Mouse (Mus musculus): ENCODE data around the gene Slc22a3. TPM values are rescaled to one million over a fixed set of nuclear protein-coding genes. Genes with fewer than 3 reads are reported as not detected.
A peak's percentile ranks its signal among the peaks of the same experiment; 100 is the strongest.

Slc22a3 gene
- polyA plus RNA-seq, 1 experiment from 2014 or later = 0.16 TPM

DNA sequence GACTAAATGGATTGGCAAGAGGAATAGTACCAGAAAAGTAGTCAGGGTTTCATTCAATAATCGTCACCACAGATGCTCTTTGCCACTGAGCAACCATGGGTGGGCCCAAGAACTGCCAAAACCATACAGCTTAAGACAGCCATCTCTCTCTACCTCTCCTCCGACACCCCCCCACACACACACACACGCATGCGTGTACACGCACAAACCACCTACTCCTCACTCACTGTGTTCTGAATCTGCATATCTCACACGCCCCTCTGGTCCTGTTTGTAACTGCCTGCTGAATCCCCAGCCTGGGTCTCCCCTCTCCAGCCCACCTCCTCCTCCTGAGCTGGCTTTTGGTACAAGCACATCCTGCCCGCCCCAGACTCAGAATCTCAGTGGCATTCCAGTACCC is 872 bp upstream of the Slc22a3 start:
- no peak overlapping the region for H3K27ac ChIP-seq
- no peak overlapping the region for H3K4me3 ChIP-seq (replicated peaks)
- H3K9ac ChIP-seq (replicated peaks) = no peak overlapping the region
- peaks cover 66% of the 10 kb centered on the region for H3K27me3 ChIP-seq
- peaks cover 8% of the 10 kb centered on the region; the same call in 1 of the 2 replicates for H3K4me1 ChIP-seq (replicated peaks)
- no peaks in the 10 kb centered on the region for H3K36me3 ChIP-seq
- no peak overlapping the region for H3K4me2 ChIP-seq
- 33% methylated on average over 7 of the region's 7 CpGs for WGBS
- no peak for ATAC-seq (ENCODE audit: insufficient number of reproducible peaks, insufficient read depth, low FRiP score, low TSS enrichment, low read depth)
- no peaks in the 10 kb centered on the region for H3K9me3 ChIP-seq

DNA sequence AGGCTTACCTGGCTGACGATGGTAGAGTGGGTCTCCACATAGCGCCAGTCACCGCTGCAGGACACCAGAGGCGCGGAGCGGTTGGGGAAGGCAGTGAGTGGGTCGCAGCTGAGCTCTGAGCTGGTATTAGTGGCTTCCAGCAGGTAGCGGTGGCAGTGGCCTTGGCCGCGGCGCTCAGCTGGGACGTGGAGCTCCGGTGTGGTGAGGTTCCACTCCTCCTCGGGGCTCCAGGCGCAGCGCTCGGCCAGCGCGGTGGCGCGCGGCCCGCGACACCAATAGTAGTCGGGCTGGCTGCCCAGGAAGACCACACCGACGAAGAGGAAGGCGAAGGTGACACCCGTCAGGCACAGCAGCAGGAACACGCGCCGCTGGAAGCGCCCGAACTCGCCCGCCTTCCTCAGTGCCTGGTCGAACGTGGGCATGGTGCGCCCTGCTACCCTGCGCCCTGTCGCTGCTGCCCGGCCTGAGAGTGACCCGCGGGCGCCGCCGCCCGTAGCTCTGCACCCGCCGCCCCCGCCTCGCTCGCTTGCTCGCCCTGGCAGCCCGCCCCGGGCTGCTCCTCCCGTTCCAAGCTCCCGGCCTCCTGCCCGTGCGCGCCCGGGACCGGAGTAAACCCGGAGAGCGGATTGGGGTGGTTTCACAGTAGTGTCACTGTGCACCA is 471 bp downstream of the Slc22a3 start:
- Histone ChIP-seq H3K9ac (replicated peaks) (peak overlapping the region; percentile 40), H3K9me3 (no peaks in the 10 kb centered on the region), H3K27me3 (peaks cover 72% of the 10 kb centered on the region), H3K4me1 (replicated peaks) (peaks cover 8% of the 10 kb centered on the region; the same call in 1 of the 2 replicates), H3K27ac (no peak overlapping the region), H3K36me3 (no peaks in the 10 kb centered on the region), H3K4me2 (peak overlapping the region; percentile 76), H3K4me3 (replicated peaks) (peak overlapping the region; percentile 42)
- 2% methylated on average over 64 of the region's 65 CpGs for WGBS
- no peak for ATAC-seq (ENCODE audit: insufficient number of reproducible peaks, insufficient read depth, low FRiP score, low TSS enrichment, low read depth)

DNA sequence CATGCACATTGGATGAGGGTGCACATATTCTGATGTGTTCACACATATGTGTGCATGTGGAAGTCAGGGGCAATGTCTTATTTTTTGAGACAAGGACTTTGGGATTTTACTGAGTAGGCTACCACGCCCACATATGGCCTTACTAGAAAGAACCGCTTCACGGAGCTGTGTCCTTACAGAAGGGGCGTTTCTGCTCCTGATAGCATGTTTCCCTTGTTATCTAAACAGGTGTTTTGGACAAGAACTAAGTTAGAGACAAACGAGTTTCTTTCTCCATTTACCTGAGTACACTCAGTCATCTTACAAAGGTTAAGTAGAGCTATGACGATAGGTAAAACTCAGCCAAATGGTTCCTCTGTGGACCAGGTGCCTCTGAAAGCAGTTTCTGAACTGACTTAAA is 1.8 kb downstream of the Slc22a3 start:
- WGBS = 86% methylated on average over 6 of the region's 6 CpGs

DNA sequence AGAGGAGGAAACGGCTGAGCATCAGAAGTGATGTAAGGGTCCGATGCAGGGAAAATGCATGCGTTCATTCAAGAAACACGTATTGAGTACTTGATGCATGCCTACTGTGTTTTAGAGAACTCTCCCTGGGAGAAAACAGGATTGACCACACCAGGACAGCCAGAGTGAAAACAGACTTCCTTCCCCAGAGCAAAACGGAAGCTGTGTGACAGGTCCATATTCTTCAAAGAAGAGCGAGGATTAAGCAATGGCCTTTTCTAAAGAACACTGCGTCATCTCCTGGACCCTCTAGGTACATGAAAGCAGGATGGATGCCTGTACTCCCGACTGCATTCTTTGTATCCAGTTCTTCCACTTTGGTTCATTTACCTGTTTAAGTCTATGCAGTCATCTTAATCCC is 8.1 kb downstream of the Slc22a3 start:
- Histone ChIP-seq H3K4me2 (no peak overlapping the region), H3K27ac (no peak overlapping the region), H3K27me3 (peaks cover 15% of the 10 kb centered on the region), H3K9ac (replicated peaks) (no peak overlapping the region), H3K4me3 (replicated peaks) (no peak overlapping the region), H3K4me1 (replicated peaks) (0 out of 2 replicates have a peak, but pooled peaks cover 6% of the 10 kb centered on the region), H3K36me3 (no peaks in the 10 kb centered on the region), H3K9me3 (0 out of 2 replicates have a peak, but pooled peaks cover 7% of the 10 kb centered on the region)
- no peak for ATAC-seq (ENCODE audit: insufficient number of reproducible peaks, insufficient read depth, low FRiP score, low TSS enrichment, low read depth)
- 83% methylated on average over 8 of the region's 8 CpGs for WGBS

More for the DNA sequence above, 1.8 kb downstream of the Slc22a3 start:
- Histone ChIP-seq H3K27me3 (peaks cover 72% of the 10 kb centered on the region), H3K4me2 (no peak overlapping the region), H3K4me1 (replicated peaks) (peaks cover 8% of the 10 kb centered on the region; the same call in 1 of the 2 replicates), H3K27ac (no peak overlapping the region), H3K4me3 (replicated peaks) (no peak overlapping the region), H3K9me3 (0 out of 2 replicates have a peak, but pooled peaks cover 6% of the 10 kb centered on the region), H3K9ac (replicated peaks) (no peak overlapping the region), H3K36me3 (no peaks in the 10 kb centered on the region)
- ATAC-seq (ENCODE audit: insufficient number of reproducible peaks, insufficient read depth, low FRiP score, low TSS enrichment, low read depth) = no peak

DNA sequence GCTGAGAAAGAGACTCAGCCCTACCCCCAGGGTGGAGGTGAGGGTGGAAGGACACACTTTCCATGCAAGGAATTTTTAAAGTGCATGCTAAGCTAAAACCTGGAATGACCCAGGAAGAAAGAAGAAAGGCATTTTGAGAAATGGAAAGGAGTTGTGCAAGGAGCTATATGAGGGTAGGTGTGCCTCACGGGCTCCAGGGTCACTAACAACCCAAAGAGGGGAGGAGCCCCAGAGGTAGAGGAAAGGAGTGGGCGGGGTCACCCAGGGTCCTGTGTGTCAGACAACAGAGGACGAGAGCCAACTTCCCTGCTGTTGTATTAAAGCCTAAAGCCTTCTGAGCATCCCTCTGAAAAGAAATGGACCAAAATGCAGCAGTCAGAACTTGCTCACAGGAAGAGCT is 11.9 kb downstream of the Slc22a3 start:
- H3K9me3 ChIP-seq = no peaks in the 10 kb centered on the region
- H3K4me2 ChIP-seq = no peak overlapping the region
- H3K36me3 ChIP-seq = no peaks in the 10 kb centered on the region
- ATAC-seq (ENCODE audit: insufficient number of reproducible peaks, insufficient read depth, low FRiP score, low TSS enrichment, low read depth) = no peak
- 0 out of 2 replicates have a peak, but pooled peaks cover 6% of the 10 kb centered on the region for H3K4me1 ChIP-seq (replicated peaks)
- no peak overlapping the region for H3K27ac ChIP-seq
- 47% methylated on average over 3 of the region's 3 CpGs for WGBS
- no peak overlapping the region for H3K4me3 ChIP-seq (replicated peaks)
- H3K27me3 ChIP-seq = no peaks in the 10 kb centered on the region
- H3K9ac ChIP-seq (replicated peaks) = no peak overlapping the region

DNA sequence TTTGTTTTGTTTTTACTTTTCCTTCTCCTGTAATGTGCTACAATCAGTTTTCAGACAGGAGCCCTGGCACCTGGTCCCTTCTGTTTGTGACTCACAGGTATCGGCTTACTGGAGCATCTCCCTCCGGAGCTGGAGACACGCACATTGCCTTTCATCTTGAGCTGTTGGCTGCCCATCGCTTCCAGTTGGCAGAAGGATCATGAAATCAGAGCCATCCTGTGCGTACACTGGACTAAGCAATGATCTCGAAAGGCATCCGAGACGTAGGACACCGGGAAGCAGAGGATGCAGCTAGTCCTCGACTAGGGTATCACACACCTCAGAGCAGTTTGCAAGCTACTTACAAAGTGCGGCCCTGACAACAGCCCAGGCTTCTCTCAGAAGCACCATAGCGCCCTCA is 15.9 kb downstream of the Slc22a3 start:
- Histone ChIP-seq H3K4me3 (replicated peaks) (no peak overlapping the region), H3K4me2 (no peak overlapping the region), H3K27ac (no peak overlapping the region), H3K27me3 (peaks cover 5% of the 10 kb centered on the region; the same call in 1 of the 2 replicates), H3K9ac (replicated peaks) (no peak overlapping the region), H3K4me1 (replicated peaks) (0 out of 2 replicates have a peak, but pooled peaks cover 6% of the 10 kb centered on the region), H3K36me3 (no peaks in the 10 kb centered on the region), H3K9me3 (no peaks in the 10 kb centered on the region)
- no peak for ATAC-seq (ENCODE audit: insufficient number of reproducible peaks, insufficient read depth, low FRiP score, low TSS enrichment, low read depth)
- 81% methylated on average over 12 of the region's 12 CpGs for WGBS

DNA sequence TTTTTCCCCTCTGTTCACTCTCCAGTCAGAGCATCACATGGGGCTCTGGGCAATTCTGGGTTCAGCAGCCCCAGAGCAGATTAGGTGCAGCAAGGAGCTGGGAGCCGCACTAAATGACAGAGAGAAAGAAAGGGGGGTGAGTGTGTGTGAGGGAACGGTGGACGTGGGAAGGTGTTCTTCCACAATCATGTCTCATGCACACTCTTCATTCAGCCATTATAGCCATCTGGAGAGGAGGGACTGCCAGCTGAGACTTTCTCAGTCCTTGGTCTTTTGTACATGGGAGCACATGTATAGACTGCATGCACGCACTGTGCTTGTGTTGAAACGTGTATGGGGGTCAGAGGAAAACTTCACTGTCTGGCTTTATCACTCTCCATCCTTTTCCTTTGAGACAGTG is 17.6 kb downstream of the Slc22a3 start:
- 0 out of 2 replicates have a peak, but pooled peaks cover under 1% of the 10 kb centered on the region for H3K4me1 ChIP-seq (replicated peaks)
- H3K27ac ChIP-seq = no peak overlapping the region
- no peak overlapping the region for H3K4me3 ChIP-seq (replicated peaks)
- H3K27me3 ChIP-seq = peaks cover 5% of the 10 kb centered on the region; the same call in 1 of the 2 replicates
- H3K9ac ChIP-seq (replicated peaks) = no peak overlapping the region
- no peaks in the 10 kb centered on the region for H3K36me3 ChIP-seq
- no peaks in the 10 kb centered on the region for H3K9me3 ChIP-seq
- no peak for ATAC-seq (ENCODE audit: insufficient number of reproducible peaks, insufficient read depth, low FRiP score, low TSS enrichment, low read depth)
- H3K4me2 ChIP-seq = no peak overlapping the region
- 80% methylated on average over 5 of the region's 5 CpGs for WGBS

DNA sequence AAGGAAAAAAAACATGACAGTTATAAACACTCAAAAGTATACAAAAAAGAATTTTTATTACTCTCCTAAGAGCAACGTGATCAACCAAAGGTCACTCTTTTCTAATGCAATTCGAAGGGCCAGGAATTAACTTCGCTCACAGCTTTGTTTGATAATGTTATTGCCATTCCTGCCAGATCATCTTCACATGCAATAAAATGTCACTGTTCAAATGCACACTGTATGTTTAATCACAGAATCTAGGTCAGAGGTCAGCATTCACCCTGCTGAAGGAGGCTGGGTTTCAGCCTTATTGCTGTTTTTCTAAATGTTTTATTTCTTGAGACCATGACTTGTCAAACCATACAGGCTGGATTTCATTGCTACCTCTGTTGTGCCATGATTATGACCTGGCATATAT is 21.8 kb downstream of the Slc22a3 start:
- Histone ChIP-seq H3K27me3 (peaks cover 5% of the 10 kb centered on the region; the same call in 1 of the 2 replicates), H3K36me3 (no peaks in the 10 kb centered on the region), H3K27ac (no peak overlapping the region), H3K9ac (replicated peaks) (no peak overlapping the region), H3K9me3 (no peaks in the 10 kb centered on the region), H3K4me2 (no peak overlapping the region), H3K4me1 (replicated peaks) (no peaks in the 10 kb centered on the region), H3K4me3 (replicated peaks) (no peak overlapping the region)
- WGBS = 79% methylated on average over 3 of the region's 3 CpGs
- ATAC-seq (ENCODE audit: insufficient number of reproducible peaks, insufficient read depth, low FRiP score, low TSS enrichment, low read depth) = no peak

DNA sequence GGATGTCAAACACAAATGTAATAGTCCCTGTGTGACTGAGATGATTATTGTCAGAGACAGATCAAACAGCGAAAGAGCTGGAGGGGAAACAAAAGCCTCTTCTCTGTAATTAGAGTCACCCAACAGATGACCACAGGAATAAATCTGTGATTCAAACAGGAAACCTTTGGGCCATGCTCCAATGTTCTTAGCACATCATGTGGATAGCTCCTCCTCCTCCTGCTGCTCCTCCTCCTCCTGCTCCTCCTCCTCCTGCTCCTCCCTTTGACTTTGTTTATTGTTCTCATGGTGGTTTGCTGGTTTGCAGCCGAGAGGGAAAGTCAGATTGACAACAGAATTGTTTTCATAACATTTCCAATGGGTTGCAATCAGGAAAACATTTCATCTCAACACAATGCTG is 28.1 kb downstream of the Slc22a3 start:
- H3K4me3 ChIP-seq (replicated peaks) = no peak overlapping the region

DNA sequence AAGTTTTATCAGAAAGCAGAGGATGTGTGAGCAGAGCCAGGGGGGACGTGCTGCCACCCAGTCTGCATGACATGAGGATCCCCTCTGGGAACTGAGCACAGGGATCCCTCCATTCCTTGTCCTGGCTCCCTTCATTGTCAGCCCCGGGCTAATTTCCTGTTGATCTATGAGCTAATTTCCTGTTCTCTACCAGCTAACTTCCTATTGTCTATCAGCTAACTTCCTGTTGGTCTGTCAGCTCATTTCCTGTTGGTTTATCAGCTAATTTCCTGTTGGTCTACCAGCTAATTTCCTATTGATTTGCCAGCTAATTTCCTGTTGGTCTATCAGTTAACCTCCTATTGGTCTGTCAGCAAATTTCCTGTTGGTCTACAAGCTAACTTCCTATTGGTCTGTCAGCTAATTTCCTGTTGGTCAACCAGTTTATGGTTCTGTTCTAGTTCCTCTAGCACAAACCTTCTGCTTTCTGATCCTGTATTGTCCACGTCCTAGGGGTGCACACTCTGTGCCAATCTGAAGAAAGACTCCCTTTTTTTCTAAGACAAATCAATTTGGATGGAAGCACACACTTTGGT is 32.9 kb downstream of the Slc22a3 start:
- Histone ChIP-seq H3K36me3 (no peaks in the 10 kb centered on the region), H3K27ac (no peak overlapping the region), H3K9ac (replicated peaks) (no peak overlapping the region), H3K9me3 (peaks cover 6% of the 10 kb centered on the region; the same call in 1 of the 2 replicates), H3K4me3 (replicated peaks) (no peak overlapping the region), H3K27me3 (no peaks in the 10 kb centered on the region), H3K4me1 (replicated peaks) (no peaks in the 10 kb centered on the region), H3K4me2 (no peak overlapping the region)
- WGBS = 77% methylated on average over 3 of the region's 3 CpGs
- no peak for ATAC-seq (ENCODE audit: insufficient number of reproducible peaks, insufficient read depth, low FRiP score, low TSS enrichment, low read depth)

More for the DNA sequence above, 28.1 kb downstream of the Slc22a3 start:
- Histone ChIP-seq H3K9me3 (peaks cover 4% of the 10 kb centered on the region; the same call in 1 of the 2 replicates), H3K27ac (no peak overlapping the region), H3K27me3 (no peaks in the 10 kb centered on the region), H3K4me1 (replicated peaks) (no peaks in the 10 kb centered on the region), H3K9ac (replicated peaks) (no peak overlapping the region), H3K4me2 (no peak overlapping the region), H3K36me3 (no peaks in the 10 kb centered on the region)
- ATAC-seq (ENCODE audit: insufficient number of reproducible peaks, insufficient read depth, low FRiP score, low TSS enrichment, low read depth) = no peak
- WGBS = 63% methylated on average over 2 of the region's 2 CpGs

DNA sequence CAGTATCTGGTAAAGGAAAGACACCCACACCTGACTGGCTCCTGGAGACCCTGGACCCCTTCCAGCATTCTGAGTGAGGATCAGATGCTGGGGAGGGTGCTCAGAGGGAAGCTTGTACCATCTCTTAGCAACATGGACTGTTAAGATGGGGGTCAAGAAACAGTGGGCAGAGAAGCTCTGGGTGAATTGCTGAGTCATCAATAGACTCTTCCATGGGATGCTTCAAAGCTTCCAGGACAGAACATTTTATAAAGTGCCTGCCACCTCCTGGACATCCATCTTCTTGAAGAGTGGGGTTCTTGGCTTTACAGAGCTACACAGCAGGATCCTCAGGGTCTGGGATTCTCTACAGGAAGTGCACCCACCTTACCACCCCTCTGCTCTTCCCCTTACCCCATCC is 35.0 kb downstream of the Slc22a3 start:
- Histone ChIP-seq H3K27ac (no peak overlapping the region), H3K9ac (replicated peaks) (no peak overlapping the region), H3K4me3 (replicated peaks) (no peak overlapping the region), H3K27me3 (no peaks in the 10 kb centered on the region), H3K4me1 (replicated peaks) (no peaks in the 10 kb centered on the region), H3K9me3 (peaks cover 6% of the 10 kb centered on the region; the same call in 1 of the 2 replicates), H3K36me3 (no peaks in the 10 kb centered on the region), H3K4me2 (no peak overlapping the region)
- no peak for ATAC-seq (ENCODE audit: insufficient number of reproducible peaks, insufficient read depth, low FRiP score, low TSS enrichment, low read depth)

Data from limb, embryonic 12.5 days (tissue).